Mouse (Mus musculus): ENCODE results near the gene Mical2. TPM values are rescaled to one million over a fixed set of nuclear protein-coding genes. Genes with fewer than 3 reads are reported as not detected.

The Mical2 gene
- total RNA-seq, 2 experiments from 2014 or later, result 194 to 214 TPM

- peak; percentile 54 to 56 for DNase-seq
Measured at GRCm38 (mm10) chr7:112333404-112333803, 107.7 kb downstream of the Mical2 start.

GRCm38 (mm10) chr7:112336213-112336631 lies 110.6 kb downstream of the Mical2 start:
- intact Hi-C loops (cut with DNase I), result no loop called here
- peak; percentile 68 to 73 for DNase-seq

More at GRCm38 (mm10) chr7:112333404-112333803, 107.7 kb downstream of the Mical2 start:
- intact Hi-C loops (cut with DNase I), result loop anchor here (5.0 kb wide), 1 partner anchor 41 kb away; no protein-coding TSS in a partner anchor

- peak; percentile 50 to 54 for DNase-seq
- intact Hi-C loops (cut with DNase I), result no loop called here
Measured at GRCm38 (mm10) chr7:112336769-112337168, 111.1 kb downstream of the Mical2 start.

GRCm38 (mm10) chr7:112337736-112338135 lies 112.1 kb downstream of the Mical2 start:
- intact Hi-C loops (cut with DNase I), result no loop called here
- no peak for DNase-seq

- intact Hi-C loops (cut with DNase I), result no loop called here
- DNase-seq, result no peak
Measured at GRCm38 (mm10) chr7:112341052-112341451, 115.4 kb downstream of the Mical2 start.

GRCm38 (mm10) chr7:112345687-112346086 lies 120.0 kb downstream of the Mical2 start:
- DNase-seq, result no peak
- intact Hi-C loops (cut with DNase I), result no loop called here

GRCm38 (mm10) chr7:112351541-112351940 lies 125.9 kb downstream of the Mical2 start:
- intact Hi-C loops (cut with DNase I), result loop anchor here (10.0 kb wide), 1 partner anchor 247 kb away; no protein-coding TSS in a partner anchor
- DNase-seq, result no peak

GRCm38 (mm10) chr7:112352005-112352404 lies 126.3 kb downstream of the Mical2 start:
- intact Hi-C loops (cut with DNase I), result loop anchor here (10.0 kb wide), 1 partner anchor 247 kb away; no protein-coding TSS in a partner anchor
- no peak for DNase-seq

- DNase-seq, result no peak
- intact Hi-C loops (cut with DNase I), result loop anchor here (10.0 kb wide), 1 partner anchor 248 kb away; no protein-coding TSS in a partner anchor
Measured at GRCm38 (mm10) chr7:112353011-112353410, 127.4 kb downstream of the Mical2 start.

- no peak for DNase-seq
- intact Hi-C loops (cut with DNase I), result loop anchor here (10.0 kb wide), 1 partner anchor 249 kb away; no protein-coding TSS in a partner anchor
Measured at GRCm38 (mm10) chr7:112353939-112354338, 128.3 kb downstream of the Mical2 start.

- DNase-seq, result no peak
- intact Hi-C loops (cut with DNase I), result loop anchor here (10.0 kb wide), 1 partner anchor 250 kb away; no protein-coding TSS in a partner anchor
Measured at GRCm38 (mm10) chr7:112354503-112354951, 128.9 kb downstream of the Mical2 start.

- intact Hi-C loops (cut with DNase I), result loop anchor here (10.0 kb wide), 1 partner anchor 255 kb away; no protein-coding TSS in a partner anchor
- no peak for DNase-seq
Measured at GRCm38 (mm10) chr7:112359594-112359993, 133.9 kb downstream of the Mical2 start.

- intact Hi-C loops (cut with DNase I), result loop anchor here (10.0 kb wide), 1 partner anchor 148 kb away; no protein-coding TSS in a partner anchor
- DNase-seq, result no peak
Measured at GRCm38 (mm10) chr7:112362574-112363200, 137.0 kb downstream of the Mical2 start.

GRCm38 (mm10) chr7:112365864-112366263 lies 140.2 kb downstream of the Mical2 start:
- DNase-seq, result no peak
- intact Hi-C loops (cut with DNase I), result loop anchor here (10.0 kb wide), 1 partner anchor 151 kb away; no protein-coding TSS in a partner anchor

GRCm38 (mm10) chr7:112369046-112369445 lies 143.4 kb downstream of the Mical2 start:
- intact Hi-C loops (cut with DNase I), result loop anchor here (2.0 to 10.0 kb wide), 3 partner anchors 154 to 284 kb away; no protein-coding TSS in a partner anchor
- DNase-seq, result peak; percentile 74 to 80

GRCm38 (mm10) chr7:112369977-112370376 lies 144.3 kb downstream of the Mical2 start:
- intact Hi-C loops (cut with DNase I), result loop anchor here (2.0 to 10.0 kb wide), 3 partner anchors 155 to 285 kb away; no protein-coding TSS in a partner anchor
- DNase-seq, result no peak

- no peak for DNase-seq
- intact Hi-C loops (cut with DNase I), result no loop called here
Measured at GRCm38 (mm10) chr7:112371387-112371786, 145.7 kb downstream of the Mical2 start.

- intact Hi-C loops (cut with DNase I), result no loop called here
- no peak for DNase-seq
Measured at GRCm38 (mm10) chr7:112374035-112374434, 148.4 kb downstream of the Mical2 start.

GRCm38 (mm10) chr7:112375062-112375461 lies 149.4 kb downstream of the Mical2 start:
- DNase-seq, result no peak
- intact Hi-C loops (cut with DNase I), result loop anchor here (5.0 kb wide), 2 partner anchors 492 to 757 kb away; no protein-coding TSS in a partner anchor

GRCm38 (mm10) chr7:112375900-112376299 lies 150.2 kb downstream of the Mical2 start:
- no peak for DNase-seq
- intact Hi-C loops (cut with DNase I), result loop anchor here (5.0 kb wide), 2 partner anchors 491 to 756 kb away; no protein-coding TSS in a partner anchor

- no peak for DNase-seq
- intact Hi-C loops (cut with DNase I), result loop anchor here (5.0 kb wide), 2 partner anchors 491 to 756 kb away; no protein-coding TSS in a partner anchor
Measured at GRCm38 (mm10) chr7:112376611-112377010, 151.0 kb downstream of the Mical2 start.
